Mouse (Mus musculus): ENCODE measurements at regions not wholly inside any gene's neighbourhood (a gene's known extent, or its start where the extent isn't known, plus 50 kb on each side); places are given as distances from the start of the nearest gene placed in this dataset.

GRCm38 (mm10) chr2:171735061-171735490 lies 308.2 kb downstream of the Cbln4 start:
- H3ac ChIP-seq (ENCODE audit: control insufficient read depth, insufficient read length): no peak overlapping the region
- no peak overlapping the region for H3K4me3 ChIP-seq
- peak overlapping the region; percentile 18 for H3K4me2 ChIP-seq (ENCODE audit: low read depth)
- no peaks in the 10 kb centered on the region for H3K27me3 ChIP-seq (ENCODE audit: control insufficient read depth, insufficient read depth, insufficient read length)
- H3K36me3 ChIP-seq (ENCODE audit: control insufficient read depth, insufficient read depth): no peaks in the 10 kb centered on the region
- TF ChIP-seq MAX (IDR thresholded peaks at IDR 0.05; ENCODE audit: low read depth): no peak
- no peaks in the 10 kb centered on the region for H3K79me2 ChIP-seq (ENCODE audit: control insufficient read depth, insufficient read depth)

GRCm38 (mm10) chr2:171734634-171734987 lies 308.7 kb downstream of the Cbln4 start:
- TF ChIP-seq MAX (IDR thresholded peaks at IDR 0.05; ENCODE audit: low read depth) (no peak), TCF12 (IDR thresholded peaks at IDR 0.05; ENCODE audit: insufficient read depth, poor library complexity, severe bottlenecking) (no peak), MYOG (IDR thresholded peaks at IDR 0.05; ENCODE audit: control insufficient read depth in 1 of 3, insufficient read depth in 1 of 3, insufficient read length in 2 of 3, low read depth in 2 of 3) (no peak), USF1 (IDR thresholded peaks at IDR 0.05; ENCODE audit: low read depth) (no peak), MYOD1 (IDR thresholded peaks at IDR 0.05; ENCODE audit: control insufficient read depth in 1 of 3, insufficient read length in 2 of 3, low read depth in 2 of 3) (no peak), TCF3 (IDR thresholded peaks at IDR 0.05; ENCODE audit: insufficient read length, low read depth) (no peak), REST (IDR thresholded peaks at IDR 0.05; ENCODE audit: insufficient read depth, insufficient read length) (no peak), POLR2AphosphoS2 (IDR thresholded peaks at IDR 0.05; ENCODE audit: insufficient read length, low read depth) (no peak), POLR2A (IDR thresholded peaks at IDR 0.05; ENCODE audit: insufficient read length, low read depth) (no peak), E2F4 (IDR thresholded peaks at IDR 0.05; ENCODE audit: insufficient read depth) (no peak), SRF (IDR thresholded peaks at IDR 0.05; ENCODE audit: control insufficient read depth, insufficient read length, low read depth) (no peak), CEBPB (IDR thresholded peaks at IDR 0.05; ENCODE audit: insufficient read depth, poor library complexity, severe bottlenecking) (no peak)
- H3K79me2 ChIP-seq (ENCODE audit: control insufficient read depth, insufficient read depth): no peaks in the 10 kb centered on the region
- peak overlapping the region; percentile 18 for H3K4me2 ChIP-seq (ENCODE audit: low read depth)
- H3ac ChIP-seq (ENCODE audit: control insufficient read depth, insufficient read length): no peak overlapping the region
- H3K27me3 ChIP-seq (ENCODE audit: control insufficient read depth, insufficient read depth, insufficient read length): no peaks in the 10 kb centered on the region
- H3K36me3 ChIP-seq (ENCODE audit: control insufficient read depth, insufficient read depth): no peaks in the 10 kb centered on the region
- no peak overlapping the region for H3K4me3 ChIP-seq

- Histone ChIP-seq H3K36me3 (ENCODE audit: control insufficient read depth, insufficient read depth) (no peaks in the 10 kb centered on the region), H3ac (ENCODE audit: control insufficient read depth, insufficient read length) (no peak overlapping the region), H3K79me2 (ENCODE audit: control insufficient read depth, insufficient read depth) (no peaks in the 10 kb centered on the region), H3K4me2 (ENCODE audit: low read depth) (no peak overlapping the region), H3K27me3 (ENCODE audit: control insufficient read depth, insufficient read depth, insufficient read length) (no peaks in the 10 kb centered on the region), H3K4me3 (no peak overlapping the region)
- TF ChIP-seq MYOD1 (IDR thresholded peaks at IDR 0.05; ENCODE audit: control insufficient read depth in 1 of 3, insufficient read length in 2 of 3, low read depth in 2 of 3) (no peak), MAX (IDR thresholded peaks at IDR 0.05; ENCODE audit: low read depth) (no peak), REST (IDR thresholded peaks at IDR 0.05; ENCODE audit: insufficient read depth, insufficient read length) (no peak), TCF12 (IDR thresholded peaks at IDR 0.05; ENCODE audit: insufficient read depth, poor library complexity, severe bottlenecking) (no peak), E2F4 (IDR thresholded peaks at IDR 0.05; ENCODE audit: insufficient read depth) (no peak), MYOG (IDR thresholded peaks at IDR 0.05; ENCODE audit: control insufficient read depth in 1 of 3, insufficient read depth in 1 of 3, insufficient read length in 2 of 3, low read depth in 2 of 3) (no peak), POLR2A (IDR thresholded peaks at IDR 0.05; ENCODE audit: insufficient read length, low read depth) (no peak), SRF (IDR thresholded peaks at IDR 0.05; ENCODE audit: control insufficient read depth, insufficient read length, low read depth) (no peak)
Observed at GRCm38 (mm10) chr2:171733965-171734633, 309.2 kb downstream of the Cbln4 start.

- H3K4me3 ChIP-seq: no peak overlapping the region
- no peak for TF ChIP-seq E2F4 (IDR thresholded peaks at IDR 0.05; ENCODE audit: insufficient read depth)
- no peak for TF ChIP-seq SRF (IDR thresholded peaks at IDR 0.05; ENCODE audit: control insufficient read depth, insufficient read length, low read depth)
- TF ChIP-seq CEBPB (IDR thresholded peaks at IDR 0.05; ENCODE audit: insufficient read depth, poor library complexity, severe bottlenecking): no peak
- TF ChIP-seq REST (IDR thresholded peaks at IDR 0.05; ENCODE audit: insufficient read depth, insufficient read length): no peak
- no peak for TF ChIP-seq USF1 (IDR thresholded peaks at IDR 0.05; ENCODE audit: low read depth)
- no peak for TF ChIP-seq POLR2AphosphoS2 (IDR thresholded peaks at IDR 0.05; ENCODE audit: insufficient read length, low read depth)
- TF ChIP-seq TCF3 (IDR thresholded peaks at IDR 0.05; ENCODE audit: insufficient read length, low read depth): no peak
- H3K4me2 ChIP-seq (ENCODE audit: low read depth): no peak overlapping the region
- H3K36me3 ChIP-seq (ENCODE audit: control insufficient read depth, insufficient read depth): no peaks in the 10 kb centered on the region
- no peaks in the 10 kb centered on the region for H3K79me2 ChIP-seq (ENCODE audit: control insufficient read depth, insufficient read depth)
- no peak overlapping the region for H3ac ChIP-seq (ENCODE audit: control insufficient read depth, insufficient read length)
- H3K27me3 ChIP-seq (ENCODE audit: control insufficient read depth, insufficient read depth, insufficient read length): no peaks in the 10 kb centered on the region
Observed at GRCm38 (mm10) chr2:171719269-171719668, 324.0 kb downstream of the Cbln4 start.

- Histone ChIP-seq H3K79me2 (ENCODE audit: control insufficient read depth, insufficient read depth) (no peaks in the 10 kb centered on the region), H3K4me3 (no peak overlapping the region)
- TF ChIP-seq POLR2AphosphoS2 (IDR thresholded peaks at IDR 0.05; ENCODE audit: insufficient read length, low read depth): no peak
- TF ChIP-seq TCF12 (IDR thresholded peaks at IDR 0.05; ENCODE audit: insufficient read depth, poor library complexity, severe bottlenecking): no peak
- TF ChIP-seq MYOG (IDR thresholded peaks at IDR 0.05; ENCODE audit: control insufficient read depth in 1 of 3, insufficient read depth in 1 of 3, insufficient read length in 2 of 3, low read depth in 2 of 3): no peak
- TF ChIP-seq USF1 (IDR thresholded peaks at IDR 0.05; ENCODE audit: low read depth): no peak
- TF ChIP-seq CEBPB (IDR thresholded peaks at IDR 0.05; ENCODE audit: insufficient read depth, poor library complexity, severe bottlenecking): no peak
- TF ChIP-seq E2F4 (IDR thresholded peaks at IDR 0.05; ENCODE audit: insufficient read depth): no peak
- TF ChIP-seq MAX (IDR thresholded peaks at IDR 0.05; ENCODE audit: low read depth): no peak
- no peak for TF ChIP-seq POLR2A (IDR thresholded peaks at IDR 0.05; ENCODE audit: insufficient read length, low read depth)
- no peak for TF ChIP-seq TCF3 (IDR thresholded peaks at IDR 0.05; ENCODE audit: insufficient read length, low read depth)
- no peak for TF ChIP-seq REST (IDR thresholded peaks at IDR 0.05; ENCODE audit: insufficient read depth, insufficient read length)
- no peak for TF ChIP-seq MYOD1 (IDR thresholded peaks at IDR 0.05; ENCODE audit: control insufficient read depth in 1 of 3, insufficient read length in 2 of 3, low read depth in 2 of 3)
- TF ChIP-seq SRF (IDR thresholded peaks at IDR 0.05; ENCODE audit: control insufficient read depth, insufficient read length, low read depth): no peak
Observed at GRCm38 (mm10) chr2:171718855-171719254, 324.4 kb downstream of the Cbln4 start.

More at GRCm38 (mm10) chr2:171718855-171719254, 324.4 kb downstream of the Cbln4 start:
- H3K4me2 ChIP-seq (ENCODE audit: low read depth): no peak overlapping the region
- no peaks in the 10 kb centered on the region for H3K36me3 ChIP-seq (ENCODE audit: control insufficient read depth, insufficient read depth)
- H3ac ChIP-seq (ENCODE audit: control insufficient read depth, insufficient read length): no peak overlapping the region
- H3K27me3 ChIP-seq (ENCODE audit: control insufficient read depth, insufficient read depth, insufficient read length): no peaks in the 10 kb centered on the region

All from myocyte (in vitro differentiated cells).